Mouse (Mus musculus) heart, embryonic 13.5 days (tissue): Measurements from ENCODE around the gene Ndc80. TPM values are rescaled to one million over a fixed set of nuclear protein-coding genes. Genes with fewer than 3 reads are reported as not detected.

Experiments
- ATAC-seq: fragments of 200-750 bp; cut with Nextera tagmentation; 2 replicates; pipeline ENCODE4 v1.8.0; 2017; ENCODE audit warnings: moderate TSS enrichment; ENCODE audit not compliant: insufficient number of reproducible peaks, low FRiP score, low TSS enrichment; ENCODE audit errors: extremely low read depth
- H3K27ac ChIP-seq: fragments of 300-500 bp; sonication (generic); replicated peaks from 2 replicates; pipeline ENCODE4 v1.5.1; 2015; ENCODE audit warnings: moderate library complexity, mild to moderate bottlenecking, inconsistent platforms
- H3K27me3 ChIP-seq: fragments of 300-500 bp; sonication (generic); replicated peaks from 2 replicates; pipeline ENCODE4 v1.6.1; 2015; ENCODE audit warnings: mild to moderate bottlenecking, inconsistent platforms
- H3K36me3 ChIP-seq: fragments of 300-500 bp; sonication (generic); 2 replicates; pipeline ENCODE4 v1.6.1; 2015; ENCODE audit warnings: mild to moderate bottlenecking, inconsistent platforms
- H3K4me1 ChIP-seq: fragments of 300-500 bp; sonication (generic); 2 replicates; pipeline ENCODE4 v1.6.1; 2015; ENCODE audit warnings: inconsistent platforms
- H3K4me2 ChIP-seq: fragments of 300-500 bp; sonication (generic); 2 replicates; pipeline ENCODE4 v1.6.1; 2015; ENCODE audit warnings: inconsistent platforms, mild to moderate bottlenecking, moderate library complexity
- H3K4me3 ChIP-seq: fragments of 300-500 bp; sonication (generic); 2 replicates; pipeline ENCODE4 v1.5.1; 2015; ENCODE audit warnings: moderate library complexity, mild to moderate bottlenecking, inconsistent platforms
- H3K9ac ChIP-seq: fragments of 300-500 bp; sonication (generic); 2 replicates; pipeline ENCODE4 v1.6.1; 2015; ENCODE audit warnings: inconsistent platforms, mild to moderate bottlenecking, moderate library complexity
- H3K9me3 ChIP-seq: fragments of 300-500 bp; sonication (generic); 2 replicates; pipeline ENCODE4 v1.6.1; 2016; ENCODE audit warnings: inconsistent platforms
- WGBS: fragments of 180-500 bp; shearing (Covaris S2); methylation state at CpG from one replicate; pipeline ENCODE4 v1.1.7; 2015; ENCODE audit warnings: mixed read lengths; 5-methylcytosine and 5-hydroxymethylcytosine counted together
- polyA plus RNA-seq: library from polyadenylated mRNA; unstranded; fragments of >200 nt; fragmentation: Nextera tagmentation; extraction: Ambion mirVana; gene quantifications from 2 replicates; pipeline ENCODE4 v1.2.1, GENCODE M21; 2015

The Ndc80 gene
- polyA plus RNA-seq, 1 experiment from 2014 or later = 30.8 TPM

DNA sequence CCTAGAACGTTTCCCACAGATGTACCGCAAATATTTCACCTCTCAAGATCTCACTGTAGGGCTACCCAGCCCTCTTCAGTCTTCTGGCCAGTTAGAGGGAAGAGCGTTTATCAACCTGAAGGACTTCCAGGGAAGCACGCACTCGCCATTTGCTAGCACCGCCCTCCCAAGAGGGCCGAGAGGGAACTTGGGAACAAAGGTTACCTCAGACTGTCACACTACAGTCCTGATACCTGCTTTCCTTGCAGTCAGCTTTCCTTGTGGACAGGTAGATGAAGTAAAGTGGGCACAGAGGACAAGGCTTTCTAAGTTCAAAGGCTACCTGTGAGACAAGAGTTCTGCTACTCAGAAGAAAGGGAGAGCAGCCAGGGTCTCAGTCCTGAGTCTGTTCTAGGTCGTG lies 19.8 kb downstream of the Ndc80 start:
- H3K27ac ChIP-seq = no peak overlapping the region
- peaks cover 92% of the 10 kb centered on the region for H3K36me3 ChIP-seq
- H3K4me2 ChIP-seq = no peak overlapping the region
- H3K9ac ChIP-seq = no peak overlapping the region
- no peak for ATAC-seq
- WGBS = 87% methylated on average over 8 of the region's 8 CpGs
- no peaks in the 10 kb centered on the region for H3K9me3 ChIP-seq
- H3K4me1 ChIP-seq = no peaks in the 10 kb centered on the region
- no peaks in the 10 kb centered on the region for H3K27me3 ChIP-seq
- H3K4me3 ChIP-seq = no peak overlapping the region

DNA sequence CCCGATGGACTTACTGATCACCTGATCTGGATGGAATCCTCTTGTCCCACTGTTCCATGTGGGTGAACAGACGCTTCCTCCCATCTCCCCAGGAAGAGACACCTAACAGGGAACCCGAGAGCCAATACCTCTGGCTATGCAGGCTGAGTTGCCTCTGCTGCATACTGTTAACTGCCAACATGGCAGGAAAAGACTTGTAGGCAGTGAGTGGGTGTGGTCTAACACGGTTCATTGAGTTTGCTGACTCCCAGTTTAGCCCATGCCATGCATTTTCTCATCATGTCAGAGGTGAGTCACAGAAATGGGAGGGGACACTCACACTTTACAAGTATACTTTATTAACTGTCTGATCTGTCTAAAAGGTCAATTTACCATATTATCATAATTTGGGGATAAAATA lies 30.9 kb downstream of the Ndc80 start:
- H3K36me3 ChIP-seq = peaks cover 66% of the 10 kb centered on the region
- 80% methylated on average over 4 of the region's 4 CpGs for WGBS

DNA sequence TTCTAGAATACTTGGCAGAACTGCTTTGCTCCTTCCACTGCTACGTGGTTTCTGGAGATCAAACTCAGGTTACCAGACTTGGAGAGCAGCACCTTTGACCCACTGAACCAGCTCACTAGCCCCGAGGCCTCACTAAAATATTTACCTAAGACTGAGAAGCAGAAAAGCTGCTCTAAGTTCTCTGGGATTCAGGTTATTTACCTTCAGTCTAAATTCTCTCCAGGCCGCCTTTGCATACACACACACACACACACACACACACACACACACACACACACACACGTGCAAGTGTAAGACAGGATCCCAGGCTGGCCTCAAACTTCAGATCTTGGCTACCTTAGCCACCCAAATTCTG lies 35.3 kb downstream of the Ndc80 start:
- Histone ChIP-seq H3K27ac (no peak overlapping the region), H3K36me3 (peaks cover 21% of the 10 kb centered on the region), H3K4me2 (no peak overlapping the region), H3K9me3 (no peaks in the 10 kb centered on the region), H3K4me1 (peaks cover 4% of the 10 kb centered on the region), H3K27me3 (no peaks in the 10 kb centered on the region), H3K4me3 (no peak overlapping the region), H3K9ac (no peak overlapping the region)
- no peak for ATAC-seq
- 76% methylated on average over 4 of the region's 4 CpGs for WGBS

More for the DNA sequence above, 30.9 kb downstream of the Ndc80 start:
- H3K4me3 ChIP-seq = no peak overlapping the region
- no peak overlapping the region for H3K4me2 ChIP-seq
- no peaks in the 10 kb centered on the region for H3K4me1 ChIP-seq
- no peak overlapping the region for H3K27ac ChIP-seq
- H3K9me3 ChIP-seq = no peaks in the 10 kb centered on the region
- no peak for ATAC-seq
- H3K9ac ChIP-seq = no peak overlapping the region
- no peaks in the 10 kb centered on the region for H3K27me3 ChIP-seq

DNA sequence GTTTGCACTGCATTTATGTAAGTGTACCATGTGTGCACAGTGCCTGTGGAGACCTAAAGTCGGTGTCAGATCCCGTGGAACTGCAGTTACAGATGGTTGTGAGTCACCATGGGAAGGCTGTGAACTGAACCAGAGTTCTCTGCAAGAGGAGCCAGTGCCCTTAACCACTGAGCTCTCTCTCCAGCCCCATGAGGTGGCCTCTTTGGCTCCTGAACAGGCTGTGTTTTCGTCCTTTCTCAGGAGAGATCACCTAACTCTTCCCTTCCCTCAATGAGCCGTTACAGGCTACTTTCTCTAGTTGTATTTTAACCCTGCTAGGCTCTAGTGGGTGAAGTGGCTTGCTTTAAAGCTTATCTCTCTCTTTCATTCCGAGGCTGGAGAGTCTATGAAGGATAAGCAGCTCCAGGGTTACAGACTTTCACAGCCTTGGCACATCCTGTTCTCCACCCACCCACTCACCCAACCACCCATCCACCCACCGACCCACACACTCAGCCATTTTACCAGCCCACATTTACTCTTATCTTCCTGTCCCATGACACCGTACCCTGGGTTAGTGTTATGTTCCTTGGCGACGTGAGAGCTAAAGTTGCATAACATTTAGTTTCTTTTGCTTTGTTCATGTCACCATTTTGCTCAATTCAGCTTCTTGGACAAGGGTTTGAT lies 35.9 kb downstream of the Ndc80 start:
- 51% methylated on average over 9 of the region's 9 CpGs for WGBS
- ATAC-seq = no peak
- no peak overlapping the region for H3K4me2 ChIP-seq
- no peak overlapping the region for H3K4me3 ChIP-seq
- H3K36me3 ChIP-seq = peaks cover 16% of the 10 kb centered on the region
- peaks cover 9% of the 10 kb centered on the region for H3K4me1 ChIP-seq
- no peaks in the 10 kb centered on the region for H3K27me3 ChIP-seq
- no peak overlapping the region for H3K27ac ChIP-seq
- H3K9ac ChIP-seq = no peak overlapping the region
- no peaks in the 10 kb centered on the region for H3K9me3 ChIP-seq

DNA sequence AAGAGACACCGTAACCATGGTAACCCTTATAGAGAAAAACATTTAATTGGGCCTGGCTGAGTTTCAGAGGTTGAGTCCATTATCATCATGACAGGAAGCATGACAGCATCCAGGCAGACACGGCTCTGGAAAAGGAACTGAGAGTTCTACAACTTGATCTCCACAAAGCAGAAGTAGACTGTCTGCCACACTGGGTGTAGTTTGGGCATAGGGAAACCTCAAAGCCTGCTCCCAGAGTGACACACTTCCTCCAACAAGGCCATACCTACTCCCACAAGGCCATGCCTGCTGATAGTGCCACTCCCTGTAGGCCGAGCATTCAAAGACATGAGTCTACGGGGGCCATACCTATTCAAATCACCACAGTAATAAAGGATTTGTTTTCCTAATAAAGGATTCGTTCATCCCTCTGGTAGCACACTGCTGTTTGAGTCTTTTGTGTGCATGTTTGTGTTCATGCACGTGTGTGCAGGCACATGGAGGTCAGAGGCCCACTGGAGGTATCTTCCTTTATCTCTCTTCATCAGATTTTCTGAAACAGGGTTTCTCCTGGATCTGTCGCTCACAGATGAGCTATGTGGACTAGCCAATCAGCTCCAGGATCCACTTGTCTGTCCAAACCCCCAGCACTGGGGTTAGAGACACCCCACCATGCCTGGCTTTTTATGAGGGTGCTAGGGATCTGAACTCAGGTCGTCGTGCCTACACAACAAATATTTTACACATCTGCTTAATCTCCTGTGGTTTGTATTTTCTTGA lies 36.8 kb downstream of the Ndc80 start:
- 77% methylated on average over 9 of the region's 9 CpGs for WGBS
- H3K27ac ChIP-seq = no peak overlapping the region
- H3K36me3 ChIP-seq = peaks cover 7% of the 10 kb centered on the region
- no peak overlapping the region for H3K4me3 ChIP-seq
- H3K4me1 ChIP-seq = peaks cover 11% of the 10 kb centered on the region
- no peak for ATAC-seq
- H3K27me3 ChIP-seq = no peaks in the 10 kb centered on the region
- H3K9ac ChIP-seq = no peak overlapping the region
- no peak overlapping the region for H3K4me2 ChIP-seq
- no peaks in the 10 kb centered on the region for H3K9me3 ChIP-seq

DNA sequence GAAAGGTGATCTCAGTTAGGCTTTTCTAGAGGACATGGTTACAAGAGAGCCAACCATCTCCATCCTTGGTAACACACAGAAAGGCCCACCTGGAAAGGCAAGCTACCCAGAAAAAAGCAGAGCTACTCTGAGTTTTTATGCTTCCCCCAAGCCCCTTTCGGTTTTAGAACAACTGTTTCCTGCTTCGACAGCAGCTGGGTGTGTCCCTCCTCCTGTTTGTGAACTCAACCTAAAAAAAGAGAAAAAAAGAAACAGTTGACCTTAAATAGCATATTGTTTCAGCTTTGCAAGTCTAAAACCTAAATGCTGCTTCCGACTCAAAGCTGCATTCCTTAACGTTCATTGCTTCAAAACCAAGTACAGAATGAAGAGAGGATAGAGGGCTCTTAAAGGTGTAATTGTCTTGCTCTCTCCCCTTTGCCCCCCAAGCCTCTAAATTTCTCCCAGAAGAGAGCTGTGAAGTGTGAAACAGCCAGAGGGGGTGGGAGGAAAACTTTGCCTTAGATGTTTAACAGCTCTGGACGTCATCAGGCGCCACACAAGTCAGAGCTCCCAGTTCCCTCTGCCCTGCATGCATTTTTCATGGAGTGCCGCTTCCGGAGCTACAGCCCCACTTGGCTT lies 40.3 kb downstream of the Ndc80 start:
- Histone ChIP-seq H3K4me1 (peaks cover 11% of the 10 kb centered on the region), H3K4me3 (no peak overlapping the region), H3K9me3 (no peaks in the 10 kb centered on the region), H3K4me2 (peak overlapping the region; percentile 38), H3K27me3 (no peaks in the 10 kb centered on the region), H3K9ac (peak overlapping the region; percentile 37; the same call in 1 of the 2 replicates), H3K36me3 (no peaks in the 10 kb centered on the region), H3K27ac (peak overlapping the region; percentile 39; the same call in 1 of the 2 replicates)
- WGBS = 32% methylated on average over 8 of the region's 8 CpGs
- no peak for ATAC-seq

DNA sequence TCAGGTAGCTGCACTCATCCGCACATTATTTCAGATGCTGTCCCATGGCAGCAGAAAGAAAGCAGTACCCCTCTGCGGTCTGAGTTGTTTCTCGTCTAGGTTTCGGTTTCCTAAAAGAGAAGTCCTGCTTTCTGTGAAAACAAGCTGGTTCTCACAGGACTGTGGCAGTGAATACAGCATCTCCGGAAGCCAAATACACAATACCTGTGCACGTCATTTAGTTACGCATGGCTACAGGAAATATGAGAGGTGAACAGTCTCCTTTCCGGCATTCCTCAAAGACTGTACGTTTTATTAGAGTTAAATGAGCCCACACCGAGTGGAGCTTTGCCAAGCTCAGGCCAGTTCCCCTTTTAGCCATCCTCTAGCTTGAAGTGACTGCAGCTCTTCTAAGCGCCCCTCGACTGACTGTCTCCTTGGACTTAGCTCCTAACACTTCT lies 40.8 kb downstream of the Ndc80 start:
- Histone ChIP-seq H3K4me1 (peaks cover 11% of the 10 kb centered on the region), H3K9ac (peak overlapping the region; percentile 37; the same call in 1 of the 2 replicates), H3K4me3 (0 out of 2 replicates have a peak overlapping the region, but pooled peaks have one; percentile 1), H3K4me2 (peak overlapping the region; percentile 38), H3K9me3 (no peaks in the 10 kb centered on the region), H3K36me3 (no peaks in the 10 kb centered on the region), H3K27me3 (no peaks in the 10 kb centered on the region), H3K27ac (0 out of 2 replicates have a peak overlapping the region, but pooled peaks have one; percentile 39)
- no peak for ATAC-seq
- 65% methylated on average over 12 of the region's 12 CpGs for WGBS

DNA sequence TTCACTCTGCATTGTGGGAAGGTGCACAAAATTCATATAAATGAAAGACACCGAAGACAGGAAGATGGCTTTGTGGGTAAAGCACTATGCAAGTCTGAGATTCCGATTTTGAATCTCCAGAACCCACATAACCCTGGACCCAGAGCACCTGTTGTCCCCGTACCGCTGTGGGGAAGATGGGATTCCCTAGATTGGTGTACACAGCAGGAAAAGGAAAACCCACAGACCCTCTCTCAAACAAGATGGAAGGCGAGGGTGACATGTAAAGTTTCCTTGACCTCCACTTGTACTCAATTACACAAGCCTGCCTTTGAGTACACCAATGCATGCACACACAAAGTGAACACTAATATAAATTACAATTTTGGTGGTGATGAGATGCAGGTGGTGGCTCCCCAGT lies 41.9 kb downstream of the Ndc80 start:
- H3K4me1 ChIP-seq = peaks cover 11% of the 10 kb centered on the region
- H3K4me3 ChIP-seq = no peak overlapping the region
- ATAC-seq = no peak
- 88% methylated on average over 5 of the region's 5 CpGs for WGBS
- H3K9me3 ChIP-seq = no peaks in the 10 kb centered on the region
- H3K27me3 ChIP-seq = no peaks in the 10 kb centered on the region
- no peak overlapping the region for H3K4me2 ChIP-seq
- H3K9ac ChIP-seq = no peak overlapping the region
- H3K36me3 ChIP-seq = no peaks in the 10 kb centered on the region
- no peak overlapping the region for H3K27ac ChIP-seq

DNA sequence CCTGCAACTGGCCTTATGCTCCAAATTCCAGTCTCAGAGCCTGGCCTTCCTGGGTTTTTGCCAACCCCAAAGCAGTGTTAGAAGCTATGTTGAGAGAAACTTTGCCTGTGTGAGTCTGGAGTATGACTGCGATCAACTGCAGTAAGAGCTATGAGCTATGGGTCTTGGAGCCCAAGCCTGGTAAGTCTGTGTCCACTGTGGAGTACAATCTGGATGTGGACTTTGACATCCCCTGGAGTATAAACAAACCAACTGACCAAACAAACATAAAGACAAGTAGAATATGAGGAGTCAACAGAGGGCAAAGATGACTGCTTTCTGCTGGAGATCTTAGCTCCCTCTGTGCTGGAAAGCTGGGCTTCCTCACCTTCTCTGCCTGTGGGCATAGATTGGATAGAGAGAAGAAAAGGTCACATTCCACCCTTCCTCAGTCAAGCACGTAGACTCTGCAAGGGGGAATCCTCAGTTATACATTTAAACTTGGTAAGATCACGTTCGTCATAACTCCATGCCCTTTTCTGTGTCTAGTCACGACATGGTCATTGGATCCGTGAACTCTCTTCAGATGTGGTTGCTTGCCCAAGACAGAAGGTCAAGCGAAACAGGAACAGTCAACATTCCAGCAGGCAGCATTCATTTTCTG lies 43.1 kb downstream of the Ndc80 start:
- Histone ChIP-seq H3K9me3 (no peaks in the 10 kb centered on the region), H3K4me2 (no peak overlapping the region)

DNA sequence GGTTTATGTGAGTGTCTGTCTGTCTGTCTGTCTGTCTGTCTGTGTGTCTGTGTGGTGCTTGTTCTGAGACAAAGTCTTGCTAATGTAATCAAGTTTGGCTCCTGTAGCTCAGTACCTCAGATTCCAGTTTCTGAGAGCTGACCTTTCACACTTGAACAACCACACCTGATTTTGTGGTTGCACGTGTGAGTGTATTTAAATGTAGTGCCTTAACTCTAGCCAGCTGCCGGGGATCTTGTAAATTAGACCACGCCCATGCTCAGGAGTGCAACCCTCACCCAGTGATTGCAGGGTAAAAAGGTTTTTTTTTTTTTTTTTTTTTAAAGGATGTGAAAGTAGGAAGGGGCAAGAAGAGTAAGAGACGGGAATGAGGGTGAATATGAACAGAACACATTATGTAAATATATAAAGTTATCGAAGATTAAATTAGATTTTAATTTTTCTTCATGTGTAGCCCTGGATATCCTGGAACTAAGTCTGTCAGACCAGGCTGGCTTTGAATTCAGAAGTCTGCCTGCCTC lies 47.2 kb downstream of the Ndc80 start:
- Histone ChIP-seq H3K4me3 (no peak overlapping the region), H3K4me1 (peaks cover 6% of the 10 kb centered on the region), H3K9me3 (no peaks in the 10 kb centered on the region), H3K27me3 (no peaks in the 10 kb centered on the region), H3K9ac (no peak overlapping the region), H3K36me3 (no peaks in the 10 kb centered on the region), H3K4me2 (no peak overlapping the region), H3K27ac (no peak overlapping the region)
- 56% methylated on average over 5 of the region's 5 CpGs for WGBS
- ATAC-seq = no peak

More for the DNA sequence above, 43.1 kb downstream of the Ndc80 start:
- peaks cover 11% of the 10 kb centered on the region for H3K4me1 ChIP-seq
- H3K9ac ChIP-seq = no peak overlapping the region
- ATAC-seq = no peak
- no peaks in the 10 kb centered on the region for H3K36me3 ChIP-seq
- no peaks in the 10 kb centered on the region for H3K27me3 ChIP-seq
- WGBS = 83% methylated on average over 7 of the region's 7 CpGs
- H3K4me3 ChIP-seq = no peak overlapping the region
- no peak overlapping the region for H3K27ac ChIP-seq

DNA sequence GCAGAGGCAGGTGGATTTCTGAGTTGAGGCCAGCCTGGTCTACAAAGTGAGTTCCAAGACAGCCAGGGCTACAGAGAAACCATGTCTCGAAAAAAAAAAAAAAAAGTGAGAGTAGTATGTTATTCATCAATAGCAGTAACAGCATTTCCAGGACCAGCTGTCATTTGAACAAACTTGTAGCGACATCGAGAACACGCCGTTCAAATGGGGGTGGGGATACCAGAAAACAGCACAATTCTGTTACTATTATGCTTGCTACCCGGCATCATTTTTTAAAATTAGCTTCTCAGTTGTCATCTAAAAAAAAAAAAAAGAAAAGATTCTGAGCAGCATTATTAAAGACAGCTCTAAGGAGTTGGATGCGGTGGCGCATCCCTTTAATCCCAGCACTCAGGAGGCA lies 49.2 kb downstream of the Ndc80 start:
- WGBS = 90% methylated on average over 8 of the region's 8 CpGs
- no peak for ATAC-seq
- H3K4me3 ChIP-seq = no peak overlapping the region

More for the DNA sequence above, 49.2 kb downstream of the Ndc80 start:
- Histone ChIP-seq H3K4me2 (no peak overlapping the region), H3K4me1 (peaks cover 20% of the 10 kb centered on the region), H3K27me3 (no peaks in the 10 kb centered on the region), H3K27ac (no peak overlapping the region), H3K9ac (no peak overlapping the region), H3K36me3 (no peaks in the 10 kb centered on the region), H3K9me3 (no peaks in the 10 kb centered on the region)
